Mouse (Mus musculus) midbrain, postnatal 0 days (tissue): ENCODE measurements around the gene Hoxa6. TPM values are rescaled to one million over a fixed set of nuclear protein-coding genes. Genes with fewer than 3 reads are reported as not detected.

Experiments used
- ATAC-seq: fragments of 200-750 bp; cut with Nextera tagmentation; 2 replicates; pipeline ENCODE4 v1.8.0; 2017; ENCODE audit warnings: moderate number of reproducible peaks, mild to moderate bottlenecking, moderate TSS enrichment, moderate library complexity; ENCODE audit not compliant: low FRiP score
- DNase-seq: peaks from one replicate; pipeline ENCODE4 v3.0.0-alpha.2; 2015; ENCODE audit warnings: low spot score
- H3K27ac ChIP-seq: fragments of 300-500 bp; sonication (generic); 2 replicates; pipeline ENCODE4 v1.5.1; 2014; ENCODE audit warnings: low read depth, mild to moderate bottlenecking, low read length, mixed read lengths
- H3K27me3 ChIP-seq: fragments of 300-500 bp; sonication (generic); 2 replicates; pipeline ENCODE4 v1.6.1; 2014; ENCODE audit warnings: low read length, control low read depth, mixed read lengths; ENCODE audit not compliant: insufficient read depth
- H3K36me3 ChIP-seq: fragments of 300-500 bp; sonication (generic); 2 replicates; pipeline ENCODE4 v1.6.1; 2014; ENCODE audit warnings: low read length, control low read depth, mixed read lengths; ENCODE audit not compliant: insufficient read depth
- H3K4me1 ChIP-seq: fragments of 300-500 bp; sonication (generic); 2 replicates; pipeline ENCODE4 v1.6.1; 2014; ENCODE audit warnings: mild to moderate bottlenecking, control low read depth, antibody characterized with exemption, low read length, mixed read lengths; ENCODE audit not compliant: insufficient read depth
- H3K4me2 ChIP-seq: fragments of 300-500 bp; sonication (generic); 2 replicates; pipeline ENCODE4 v1.6.1; 2014; ENCODE audit warnings: low read depth, mild to moderate bottlenecking, low read length, mixed read lengths; ENCODE audit not compliant: poor library complexity, severe bottlenecking
- H3K4me3 ChIP-seq: fragments of 300-500 bp; sonication (generic); 2 replicates; pipeline ENCODE4 v1.5.1; 2014; ENCODE audit warnings: low read depth, mild to moderate bottlenecking, low read length, moderate library complexity
- H3K9ac ChIP-seq: fragments of 300-500 bp; sonication (generic); replicated peaks from 2 replicates; pipeline ENCODE4 v1.6.1; 2014; ENCODE audit warnings: mild to moderate bottlenecking, low read length, moderate library complexity, mixed read lengths; ENCODE audit not compliant: poor library complexity, severe bottlenecking
- H3K9me3 ChIP-seq: fragments of 300-500 bp; sonication (generic); 2 replicates; pipeline ENCODE4 v1.6.1; 2016; ENCODE audit warnings: low read length, control low read depth
- CTCF ChIP-seq: IDR thresholded peaks from 2 replicates; pipeline ENCODE4 v1.5.1; 2016; ENCODE audit warnings: antibody characterized with exemption, mild to moderate bottlenecking
- WGBS: fragments of 180-500 bp; shearing (Covaris S2); extraction: QIAGEN DNeasy Blood & Tissue Kit; methylation state at CpG from one replicate; pipeline ENCODE4 v1.1.7; 2014; 5-methylcytosine and 5-hydroxymethylcytosine counted together
- polyA plus RNA-seq: library from polyadenylated mRNA; unstranded; fragments of >200 nt; fragmentation: Nextera tagmentation; extraction: Ambion mirVana; gene quantifications from 2 replicates; pipeline ENCODE4 v1.2.1, GENCODE M21; 2015
- total RNA-seq: library from RNA; depleted of rRNA; stranded (reverse); fragments of >200 nt; gene quantifications from 2 replicates; pipeline ENCODE4 v1.2.3, GENCODE M21; 2014

Gene Hoxa6
- total and polyA plus RNA-seq, 2 experiments from 2014 or later = not detected

DNA sequence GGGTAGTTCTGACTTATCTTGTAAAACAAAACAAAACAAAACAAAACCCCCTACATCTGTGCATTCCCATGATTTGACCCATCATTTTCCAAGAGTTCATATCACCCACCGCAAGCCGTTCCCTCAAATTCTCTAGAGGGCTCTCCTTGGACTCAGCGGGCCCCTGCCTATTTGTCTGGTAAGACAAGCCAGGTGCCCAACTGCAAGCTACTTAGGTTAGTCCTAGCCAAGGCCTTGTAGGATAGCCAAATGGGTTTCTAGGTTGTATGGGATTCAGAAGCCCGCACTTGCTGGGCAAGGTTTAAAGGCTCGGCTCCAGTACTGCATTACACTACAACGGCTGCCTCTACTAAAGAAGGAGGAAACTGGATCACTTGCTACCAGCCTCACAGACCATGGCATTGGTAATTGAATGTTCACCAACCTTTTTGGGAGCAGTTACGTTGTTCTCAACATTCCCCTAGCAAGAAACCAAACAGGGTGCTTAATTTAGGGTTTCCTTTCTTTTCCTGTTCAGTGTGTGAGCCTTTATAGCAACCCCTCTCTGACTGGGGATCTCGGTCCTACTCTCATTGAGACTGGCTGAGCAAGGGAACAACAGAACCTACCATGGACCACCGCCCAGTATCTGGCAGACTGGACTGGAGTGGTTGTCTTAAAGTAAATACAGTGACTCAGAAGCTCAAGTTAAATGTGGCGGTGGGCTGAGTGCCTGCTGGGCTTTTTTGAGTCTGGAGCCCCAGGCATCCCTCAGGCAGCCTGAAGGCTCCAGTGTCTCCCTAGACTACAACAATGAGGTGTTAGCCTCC is 29.0 kb upstream of the Hoxa6 start:
- Histone ChIP-seq H3K4me2 (no peak overlapping the region), H3K9ac (no peak overlapping the region), H3K27ac (no peak overlapping the region), H3K4me3 (no peak overlapping the region), H3K4me1 (no peaks in the 10 kb centered on the region), H3K36me3 (no peaks in the 10 kb centered on the region), H3K27me3 (peaks cover 95% of the 10 kb centered on the region), H3K9me3 (no peaks in the 10 kb centered on the region)
- 9% methylated on average over 10 of the region's 10 CpGs for WGBS
- DNase-seq = no peak
- TF ChIP-seq CTCF = no peak
- no peak for ATAC-seq

DNA sequence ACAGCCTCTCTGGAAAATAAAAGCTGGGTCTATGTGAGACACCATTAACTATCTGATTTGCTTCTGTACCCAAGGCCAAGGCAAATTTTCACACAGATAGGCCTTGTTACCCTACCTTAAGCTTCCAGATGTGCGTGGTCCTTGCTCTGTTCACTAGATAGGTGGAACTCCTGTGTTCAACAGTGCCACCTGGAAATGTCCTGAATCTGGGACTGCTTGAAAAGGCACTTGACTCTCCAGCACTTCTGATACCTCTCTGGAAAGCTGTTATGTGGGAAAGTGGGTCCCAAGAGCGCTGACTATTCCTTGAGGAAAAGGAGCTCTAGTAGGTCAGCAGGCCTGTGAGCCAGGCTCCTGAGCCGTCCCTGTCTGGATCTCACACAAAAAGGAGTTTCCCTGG is 28.3 kb upstream of the Hoxa6 start:
- ATAC-seq = no peak
- no peak overlapping the region for H3K9ac ChIP-seq

DNA sequence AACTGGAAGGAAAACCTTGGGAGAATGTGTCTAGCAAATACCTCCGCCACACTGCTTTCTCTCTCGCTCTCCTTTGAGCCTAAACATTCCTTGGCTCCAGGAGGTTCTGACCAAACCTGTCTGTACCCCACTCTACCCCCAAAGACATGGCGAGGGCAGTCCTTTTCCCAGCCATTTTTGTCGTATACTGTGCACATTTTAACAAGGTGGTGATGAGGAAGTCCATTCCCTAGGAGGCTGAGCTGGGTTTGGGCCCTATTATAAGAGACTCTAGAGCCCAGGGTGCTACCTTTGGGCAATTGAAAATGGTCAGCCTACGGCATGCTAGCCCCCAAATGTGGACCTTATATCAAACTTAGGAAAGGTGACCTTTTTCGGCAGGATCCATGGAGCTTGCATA is 27.3 kb upstream of the Hoxa6 start:
- Histone ChIP-seq H3K36me3 (no peaks in the 10 kb centered on the region), H3K4me1 (no peaks in the 10 kb centered on the region), H3K9me3 (no peaks in the 10 kb centered on the region), H3K4me2 (no peak overlapping the region), H3K27ac (no peak overlapping the region), H3K9ac (no peak overlapping the region), H3K27me3 (peaks cover 92% of the 10 kb centered on the region), H3K4me3 (no peak overlapping the region)
- ATAC-seq (no peak), DNase-seq (no peak)
- TF ChIP-seq CTCF = no peak
- WGBS = 18% methylated on average over 6 of the region's 6 CpGs

More for the DNA sequence above, 28.3 kb upstream of the Hoxa6 start:
- Histone ChIP-seq H3K4me2 (no peak overlapping the region), H3K27ac (no peak overlapping the region), H3K36me3 (no peaks in the 10 kb centered on the region), H3K9me3 (no peaks in the 10 kb centered on the region), H3K4me1 (no peaks in the 10 kb centered on the region), H3K27me3 (peaks cover 95% of the 10 kb centered on the region), H3K4me3 (no peak overlapping the region)
- 15% methylated on average over 3 of the region's 3 CpGs for WGBS
- DNase-seq = no peak
- TF ChIP-seq CTCF = no peak

DNA sequence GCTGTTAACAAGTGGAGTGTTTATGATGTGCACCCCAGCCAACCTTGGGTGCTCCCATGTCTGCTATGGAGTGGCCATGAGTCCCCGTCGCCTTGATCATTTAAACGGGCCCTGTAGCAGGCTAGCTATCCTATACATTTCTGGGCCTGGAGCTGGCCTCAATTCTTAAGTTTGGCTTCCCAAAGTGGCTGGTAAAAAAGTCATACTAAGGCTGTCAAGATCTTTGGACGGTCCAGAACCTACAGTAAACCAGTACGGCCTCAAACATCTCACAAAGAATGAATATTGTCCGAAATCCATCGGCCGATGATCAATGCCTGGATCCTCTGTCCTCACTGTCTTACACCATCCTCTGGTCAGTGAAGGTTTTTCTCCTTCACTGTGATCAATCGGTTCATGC is 26.7 kb upstream of the Hoxa6 start:
- Histone ChIP-seq H3K4me3 (no peak overlapping the region), H3K27me3 (peaks cover 92% of the 10 kb centered on the region), H3K36me3 (no peaks in the 10 kb centered on the region), H3K4me2 (no peak overlapping the region), H3K9ac (no peak overlapping the region), H3K4me1 (no peaks in the 10 kb centered on the region), H3K9me3 (no peaks in the 10 kb centered on the region), H3K27ac (no peak overlapping the region)
- ATAC-seq (no peak), DNase-seq (no peak)
- no peak for TF ChIP-seq CTCF
- WGBS = 27% methylated on average over 9 of the region's 9 CpGs

DNA sequence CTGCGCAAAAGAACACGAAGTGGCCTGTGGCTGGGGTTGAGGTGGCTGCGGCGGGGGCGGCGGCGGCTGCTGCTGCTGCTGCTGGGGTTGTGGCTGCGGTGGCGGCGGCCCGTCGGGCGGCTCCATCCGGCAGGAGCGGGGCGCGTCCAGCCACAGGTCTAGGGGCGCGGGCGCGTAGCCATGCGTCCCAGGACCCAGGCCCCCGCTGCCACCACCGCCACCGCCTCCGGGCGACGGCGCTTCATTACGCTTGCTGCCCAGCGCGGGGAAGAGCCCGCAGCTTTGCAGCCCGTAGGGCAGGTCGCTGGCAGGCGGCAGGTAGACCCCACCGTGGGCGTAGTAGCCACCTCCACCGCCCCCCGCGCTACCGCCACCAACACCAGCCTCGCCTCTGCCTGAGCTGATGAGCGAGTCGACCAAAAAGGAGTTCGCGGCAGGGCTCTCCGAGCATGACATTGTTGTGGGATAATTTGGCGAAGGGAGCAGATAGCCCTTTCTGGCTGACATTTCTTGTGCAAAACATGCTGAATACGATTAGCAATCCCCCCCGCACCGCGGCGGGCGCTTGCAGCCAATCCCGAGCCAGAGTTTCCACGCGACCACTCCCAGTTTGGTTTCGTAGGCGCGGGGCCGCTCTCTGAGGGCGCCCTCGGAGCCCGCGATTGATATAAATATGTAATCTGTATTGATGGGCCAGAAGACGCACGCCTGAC is 26.1 kb upstream of the Hoxa6 start:
- Histone ChIP-seq H3K36me3 (no peaks in the 10 kb centered on the region), H3K9ac (no peak overlapping the region), H3K4me2 (no peak overlapping the region), H3K4me1 (no peaks in the 10 kb centered on the region), H3K27me3 (peaks cover 92% of the 10 kb centered on the region), H3K9me3 (no peaks in the 10 kb centered on the region), H3K27ac (no peak overlapping the region), H3K4me3 (no peak overlapping the region)
- no peak for DNase-seq
- ATAC-seq = no peak
- no peak for TF ChIP-seq CTCF
- 2% methylated on average over 48 of the region's 68 CpGs for WGBS
